Mouse (Mus musculus) layer of hippocampus, postnatal 10 days (tissue): ENCODE results near the gene Mycbpap. TPM values are rescaled to one million over a fixed set of nuclear protein-coding genes. Genes with fewer than 3 reads are reported as not detected.

Experiments
- DNase-seq, 2 experiments: peaks; one replicate each; pipeline ENCODE4 v3.0.0; 2021; ENCODE audit warnings: low spot score in 2 of 2
- total RNA-seq, 2 experiments: library from RNA; stranded (reverse); gene quantifications; 2 replicates each; pipeline ENCODE4 v1.2.3; 2021

Mycbpap gene
- total RNA-seq, 2 experiments from 2014 or later: 1.3 to 2.7 TPM

DNA sequence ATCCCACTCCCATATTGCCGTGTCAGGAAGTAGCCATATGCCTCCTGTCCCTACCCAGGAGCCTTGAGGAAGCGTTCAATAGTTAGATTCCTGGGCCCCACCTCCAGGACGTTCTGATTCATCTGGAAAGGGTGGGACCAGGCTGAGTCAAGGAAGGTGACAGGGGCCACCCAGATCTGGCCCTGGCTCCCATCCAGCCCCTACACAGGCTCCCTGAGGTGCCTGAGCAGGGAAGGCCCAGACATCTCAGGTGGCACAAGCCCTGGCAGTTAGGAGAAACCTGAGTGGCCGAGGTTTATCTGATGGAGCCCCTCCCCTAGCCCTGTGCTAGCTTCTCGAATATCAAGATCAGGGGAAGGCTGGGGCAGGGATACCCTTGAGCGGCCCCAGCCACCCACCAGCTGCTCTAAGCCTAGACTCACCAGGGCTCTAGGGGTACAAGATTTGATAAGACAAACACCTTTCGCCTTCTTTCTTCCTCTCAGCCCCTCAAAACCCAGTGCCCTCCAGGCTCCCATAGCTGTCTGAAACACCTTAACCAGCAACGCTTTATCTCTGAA, 17.3 kb upstream of the Mycbpap start:
- no peak for DNase-seq

DNA sequence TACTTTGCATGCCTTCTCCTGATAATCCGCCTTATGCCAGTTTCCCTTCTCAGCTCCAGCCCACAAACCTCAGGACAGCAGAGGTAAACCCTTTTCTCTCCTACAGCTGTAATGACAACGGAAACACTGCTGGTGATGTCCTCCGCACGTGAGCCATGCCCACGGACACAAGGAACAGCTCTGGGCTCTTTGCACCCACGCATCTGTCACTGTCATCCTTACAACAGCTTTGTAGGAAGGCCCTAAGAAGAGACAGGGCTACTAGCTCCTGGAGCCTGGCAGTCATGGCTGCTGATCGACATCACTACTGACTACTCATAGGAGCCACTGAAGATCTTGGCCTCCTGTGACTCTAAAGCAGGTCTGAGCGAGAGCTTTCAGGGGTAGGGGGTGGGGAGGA, 11.6 kb upstream of the Mycbpap start:
- DNase-seq: no peak

DNA sequence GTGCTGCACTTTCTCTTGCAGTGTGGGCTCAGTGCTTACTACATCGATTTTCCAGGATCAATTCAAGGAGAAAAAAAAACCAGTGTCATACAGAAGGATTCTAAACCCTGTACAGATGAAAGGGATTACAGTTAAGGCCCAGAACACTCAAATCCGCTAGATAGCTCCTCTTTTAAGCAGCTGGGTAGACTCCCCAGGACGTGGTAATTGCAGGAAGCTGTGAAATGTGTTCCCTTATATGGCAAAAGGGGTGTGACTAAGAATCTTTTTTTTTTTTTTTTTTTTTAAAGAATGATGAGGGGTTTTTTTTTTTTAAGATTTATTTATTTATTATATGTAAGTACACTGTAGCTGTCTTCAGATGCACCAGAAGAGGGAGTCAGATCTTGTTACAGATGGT, 7.3 kb upstream of the Mycbpap start:
- DNase-seq: no peak

DNA sequence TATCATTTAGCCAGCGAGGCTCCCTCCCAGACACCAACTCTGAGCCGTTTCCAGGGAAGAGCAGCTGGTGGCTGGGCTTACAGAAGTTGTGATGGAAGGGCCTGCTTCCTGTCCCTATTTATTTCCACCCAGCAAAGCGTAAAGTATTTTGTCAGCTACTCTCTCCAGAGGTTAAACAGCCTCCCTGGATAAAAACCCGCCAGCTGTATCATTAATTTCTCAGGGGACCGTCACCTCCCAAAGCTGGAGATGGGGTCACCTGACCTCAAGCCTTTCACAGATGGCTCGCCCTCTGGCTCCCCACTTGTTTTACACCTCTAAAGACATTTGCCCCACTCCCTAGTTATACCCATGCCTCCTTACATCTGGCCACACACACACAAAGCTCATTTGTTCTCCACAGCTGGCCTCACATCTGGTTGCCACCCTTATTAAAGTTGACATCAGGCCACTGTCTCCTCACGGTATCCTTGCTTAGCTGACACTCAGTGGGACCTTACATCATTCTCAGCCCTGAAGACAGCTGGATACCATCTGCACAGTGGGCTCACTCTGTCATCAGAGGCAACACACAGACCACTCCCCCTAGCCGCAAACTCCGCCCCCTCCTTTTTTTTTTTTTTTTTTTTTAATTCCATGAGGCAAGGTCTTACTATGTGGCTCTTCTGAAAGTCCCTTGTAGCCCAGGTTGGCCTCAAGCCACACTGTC, 4.8 kb upstream of the Mycbpap start:
- DNase-seq: no peak

DNA sequence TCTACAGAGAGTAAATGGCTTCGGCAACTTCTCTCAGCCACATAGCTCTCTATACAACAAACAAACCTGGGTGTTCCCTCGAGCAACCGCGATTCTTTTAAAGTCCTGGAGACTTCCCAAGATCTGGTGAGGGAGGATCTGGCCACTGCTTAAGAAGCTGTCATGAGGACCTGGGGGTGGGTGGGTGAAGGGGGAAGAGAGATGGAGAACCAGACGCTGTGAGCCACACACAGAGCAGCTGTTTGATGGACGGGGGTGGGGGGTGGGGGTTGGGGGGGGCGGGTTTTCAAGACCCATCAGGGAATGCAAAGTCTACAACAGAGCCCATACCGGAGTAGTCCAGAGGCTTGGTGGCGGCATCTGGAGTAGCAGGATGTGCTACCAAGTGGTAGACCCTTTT, 8.1 kb downstream of the Mycbpap start:
- no peak for DNase-seq

DNA sequence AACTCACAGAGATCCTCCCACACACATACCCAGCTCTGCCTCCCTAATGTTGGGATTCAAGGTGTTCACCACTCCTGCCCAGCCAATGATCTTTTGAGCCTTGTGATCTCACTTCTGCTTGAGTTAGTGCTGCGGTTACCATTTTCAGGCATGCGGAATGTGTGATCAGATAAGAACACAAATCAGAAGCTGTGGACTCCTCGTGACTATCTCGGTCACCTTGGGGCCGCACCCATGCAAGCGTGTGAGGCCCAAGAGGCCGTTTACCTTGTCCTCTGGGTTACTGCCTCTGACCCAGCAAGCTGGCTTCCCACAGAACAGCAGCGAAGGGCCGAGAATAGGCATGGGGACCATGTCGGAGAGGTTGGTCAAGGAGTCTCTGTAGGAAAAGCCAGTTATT, 12.6 kb downstream of the Mycbpap start:
- DNase-seq: no peak

DNA sequence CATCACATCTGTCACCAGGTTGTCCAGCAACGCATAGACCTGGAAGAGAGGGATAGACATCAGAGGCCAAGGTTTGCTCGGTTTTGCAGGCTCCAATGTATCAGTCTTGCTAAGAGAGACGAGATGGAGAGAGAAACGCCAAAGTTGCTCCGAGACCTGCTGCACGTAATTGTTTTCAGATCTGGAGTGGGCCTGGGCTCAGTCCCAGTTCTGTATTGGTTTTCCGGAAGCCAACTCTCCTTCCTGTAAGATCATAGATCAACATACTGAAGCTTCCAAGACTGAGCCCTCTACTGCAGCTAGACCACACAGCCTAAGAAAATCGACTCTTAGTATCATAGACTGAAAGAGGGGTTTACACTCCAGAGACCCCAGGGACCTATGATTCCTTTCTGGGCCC, 20.1 kb downstream of the Mycbpap start:
- no peak for DNase-seq

DNA sequence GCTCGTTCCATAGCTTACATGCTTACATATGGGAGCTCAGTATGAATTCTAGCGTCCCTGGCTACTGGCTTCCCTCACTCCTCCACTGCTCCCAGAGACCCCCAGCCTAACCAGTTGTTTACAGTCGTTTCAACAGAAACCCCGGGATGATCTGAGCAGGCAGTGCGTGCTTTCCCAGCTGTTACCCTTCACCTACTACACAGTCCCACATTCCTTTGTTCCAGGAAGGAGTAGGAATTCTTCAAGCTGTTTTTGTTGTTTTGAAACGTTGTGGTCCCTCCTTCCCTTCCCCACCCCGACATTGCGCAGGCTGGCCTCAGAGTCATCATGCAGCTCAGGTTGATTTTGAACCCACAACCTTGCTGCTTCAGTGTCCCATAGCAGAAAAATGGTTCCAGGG, 21.2 kb downstream of the Mycbpap start:
- no peak for DNase-seq

DNA sequence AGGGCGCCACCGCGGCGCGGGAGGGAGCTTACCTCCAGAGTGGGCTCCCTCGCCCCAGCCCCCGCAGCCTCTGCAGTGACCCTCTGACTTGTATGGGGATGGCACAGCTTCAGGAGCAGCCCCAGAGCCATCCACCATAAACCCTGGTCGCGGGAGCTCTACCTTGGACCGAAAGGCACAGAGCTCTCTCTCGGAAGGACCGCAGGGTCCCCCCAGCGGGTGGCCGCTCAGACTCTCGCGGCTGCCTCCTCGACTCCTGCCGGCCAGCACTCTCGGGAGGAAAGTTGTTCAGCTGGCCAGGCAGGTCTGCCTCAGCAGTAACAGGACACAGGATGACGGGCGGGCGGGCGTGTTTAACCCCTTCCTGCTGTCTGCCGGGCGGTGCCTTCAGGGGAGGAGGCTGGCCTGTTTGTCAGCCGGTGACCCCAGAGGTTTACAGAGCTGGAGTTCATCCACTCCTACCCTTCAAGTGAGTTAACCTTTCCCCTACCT, 21.8 kb downstream of the Mycbpap start, which contains the start of gene Epn3:
TSS of gene Epn3 (minus strand) at position 314 of the 492 bp plus-strand sequence.
- DNase-seq: no peak

DNA sequence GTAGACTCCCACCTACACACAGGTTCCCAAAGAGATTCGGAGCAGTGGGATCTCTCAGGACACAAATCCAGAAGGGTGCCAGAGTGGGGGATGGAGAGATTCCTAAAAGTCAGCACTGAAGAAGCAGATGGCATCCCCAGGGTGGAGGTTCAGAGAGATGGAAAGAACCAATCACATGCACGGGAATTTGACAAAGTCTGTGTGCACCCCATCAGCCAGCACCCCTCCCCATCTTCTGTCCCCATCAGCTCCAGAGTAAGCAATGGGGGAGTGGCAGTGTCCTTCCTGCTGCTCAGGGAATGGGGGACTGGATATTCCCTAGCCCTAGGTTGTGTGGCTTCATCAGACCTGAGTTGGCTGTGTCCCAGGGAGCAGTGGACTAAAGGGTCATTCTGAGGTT, 22.5 kb downstream of the Mycbpap start:
- DNase-seq: peak in 1 of 2 experiments; percentile 33

DNA sequence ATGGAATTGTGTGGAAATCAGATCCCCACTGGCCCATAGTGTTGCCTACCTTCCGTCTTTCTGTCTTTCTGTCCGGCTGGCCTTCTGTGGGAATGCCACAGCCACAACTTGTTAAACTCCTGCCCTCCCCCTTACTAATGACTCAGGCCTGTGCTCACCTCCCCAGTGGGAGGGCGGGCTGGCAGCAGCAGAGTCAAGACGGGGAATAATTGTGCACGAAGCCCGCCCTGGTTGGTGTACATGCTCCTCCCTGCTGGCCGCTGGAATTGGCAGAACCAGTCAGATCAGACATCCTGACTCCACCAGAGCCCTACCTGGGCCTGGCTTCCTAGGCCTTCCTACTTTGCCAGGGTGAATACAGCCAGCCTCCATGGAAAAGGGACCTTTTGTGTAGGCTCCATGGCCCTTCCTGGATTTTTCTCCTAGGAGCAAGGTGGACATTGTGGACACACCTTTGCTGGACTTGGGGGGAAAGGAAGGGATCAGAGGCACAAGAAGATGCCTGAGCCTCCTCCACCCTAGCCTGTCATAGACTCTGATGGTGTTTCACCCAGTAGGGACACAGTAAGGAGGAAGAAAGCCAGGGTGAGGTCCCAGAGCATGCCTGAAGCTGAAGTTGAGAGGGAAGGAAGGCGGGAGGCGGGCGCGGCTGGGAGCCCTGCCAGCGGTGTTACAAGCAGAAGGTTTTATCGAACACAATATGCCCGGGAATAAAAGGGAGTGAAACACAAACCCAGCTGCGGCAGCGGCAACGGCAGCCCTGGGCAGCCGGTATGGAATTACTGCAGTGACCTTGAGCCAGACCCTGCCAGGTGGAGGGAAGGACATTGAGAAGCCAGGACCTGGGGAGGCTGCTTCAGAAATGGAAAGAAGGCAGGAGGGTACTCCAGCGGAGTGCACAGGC, 23.2 kb downstream of the Mycbpap start:
- peak; percentile 54 to 63 for DNase-seq

DNA sequence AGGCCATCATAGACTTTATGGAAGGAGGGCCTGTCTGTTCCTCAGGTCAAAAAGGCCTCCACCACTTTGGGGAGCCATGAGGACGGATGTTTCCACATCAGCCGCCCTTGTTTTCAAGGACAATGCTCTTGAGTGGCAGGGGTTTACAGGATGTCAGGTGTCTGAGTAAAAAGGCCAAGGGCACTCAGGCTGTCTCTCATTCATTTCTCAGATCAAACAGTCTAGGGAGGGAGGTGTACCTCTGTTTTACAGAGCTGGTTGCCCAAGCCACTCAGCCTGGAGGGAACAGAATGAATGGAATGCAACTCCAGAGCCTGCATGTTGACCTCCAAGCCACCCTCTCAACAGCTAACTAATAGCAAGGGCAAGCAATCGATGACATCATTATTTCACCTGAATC, 26.1 kb downstream of the Mycbpap start:
- no peak for DNase-seq

DNA sequence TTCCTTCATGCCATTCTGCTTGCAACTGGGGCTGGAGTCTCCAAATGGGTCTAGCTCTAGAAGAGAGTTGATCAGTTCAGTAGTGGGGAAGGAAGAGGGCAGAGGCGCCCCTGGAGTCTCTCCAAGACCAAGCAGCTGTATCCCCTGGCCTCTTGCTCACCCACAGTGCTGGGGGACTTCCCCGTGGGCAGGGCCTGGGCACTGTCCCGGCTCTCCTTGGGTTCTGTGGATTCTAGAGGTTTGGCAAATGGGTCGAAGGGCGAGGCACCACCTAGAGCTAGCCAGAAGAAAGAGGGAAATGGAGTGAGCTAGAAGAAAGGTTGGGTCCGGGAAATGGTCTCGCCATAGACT, 29.8 kb downstream of the Mycbpap start:
- no peak for DNase-seq

DNA sequence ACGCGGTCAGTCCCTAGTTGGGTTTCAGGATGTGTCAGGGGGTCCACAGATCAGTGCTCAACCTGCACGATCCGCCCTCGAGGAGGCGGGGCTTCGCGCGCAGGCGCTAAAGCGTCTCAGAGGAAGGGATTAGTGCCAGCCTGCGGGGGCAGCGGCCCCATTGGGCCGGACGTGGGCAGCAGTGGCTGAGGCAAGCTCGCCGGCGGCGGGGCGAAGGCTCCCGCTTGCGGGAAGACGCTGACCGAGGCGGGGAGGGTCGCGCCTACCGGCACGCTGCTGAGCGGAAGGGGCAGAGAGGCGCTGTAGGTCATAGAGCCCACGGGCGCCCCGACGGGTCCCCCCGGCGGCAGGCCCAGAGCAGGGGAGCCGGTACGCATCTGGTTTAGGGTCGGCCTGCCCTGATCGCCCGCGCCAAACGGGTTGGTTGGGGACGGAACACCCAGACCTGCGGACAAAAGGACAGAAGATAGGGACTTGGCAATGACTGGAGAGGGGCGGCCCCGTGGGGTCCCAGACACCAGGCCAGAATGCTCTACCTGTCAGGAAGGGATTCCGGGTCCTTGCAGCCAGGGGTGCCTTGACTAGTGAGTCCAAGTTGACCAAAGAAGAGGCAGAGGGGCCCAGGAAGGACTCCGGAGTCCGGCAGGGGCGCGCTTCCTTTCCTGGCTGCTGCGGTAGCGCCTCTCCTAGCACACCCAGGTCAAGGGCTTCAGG, 30.4 kb downstream of the Mycbpap start:
- peak; percentile 70 to 76 for DNase-seq

DNA sequence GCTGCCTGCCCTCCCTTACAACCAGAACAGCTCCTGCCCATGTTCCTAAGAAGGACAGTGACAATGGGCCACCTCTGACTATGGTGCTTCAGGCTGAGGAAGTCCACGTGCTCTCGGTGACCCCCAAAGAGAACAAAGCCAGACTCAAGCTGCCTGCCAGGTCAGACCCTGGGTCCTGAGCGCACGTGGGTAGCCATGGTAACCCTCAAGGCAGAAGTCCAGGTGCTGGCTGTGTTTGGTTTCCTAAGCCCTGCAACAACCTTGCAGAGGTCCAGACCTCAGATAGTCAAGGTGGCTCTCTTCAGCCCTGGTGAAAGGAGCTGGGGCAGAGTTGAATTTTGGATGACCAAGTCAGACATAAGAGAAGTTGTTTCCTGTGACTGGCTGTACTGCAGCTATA, 31.8 kb downstream of the Mycbpap start:
- no peak for DNase-seq

DNA sequence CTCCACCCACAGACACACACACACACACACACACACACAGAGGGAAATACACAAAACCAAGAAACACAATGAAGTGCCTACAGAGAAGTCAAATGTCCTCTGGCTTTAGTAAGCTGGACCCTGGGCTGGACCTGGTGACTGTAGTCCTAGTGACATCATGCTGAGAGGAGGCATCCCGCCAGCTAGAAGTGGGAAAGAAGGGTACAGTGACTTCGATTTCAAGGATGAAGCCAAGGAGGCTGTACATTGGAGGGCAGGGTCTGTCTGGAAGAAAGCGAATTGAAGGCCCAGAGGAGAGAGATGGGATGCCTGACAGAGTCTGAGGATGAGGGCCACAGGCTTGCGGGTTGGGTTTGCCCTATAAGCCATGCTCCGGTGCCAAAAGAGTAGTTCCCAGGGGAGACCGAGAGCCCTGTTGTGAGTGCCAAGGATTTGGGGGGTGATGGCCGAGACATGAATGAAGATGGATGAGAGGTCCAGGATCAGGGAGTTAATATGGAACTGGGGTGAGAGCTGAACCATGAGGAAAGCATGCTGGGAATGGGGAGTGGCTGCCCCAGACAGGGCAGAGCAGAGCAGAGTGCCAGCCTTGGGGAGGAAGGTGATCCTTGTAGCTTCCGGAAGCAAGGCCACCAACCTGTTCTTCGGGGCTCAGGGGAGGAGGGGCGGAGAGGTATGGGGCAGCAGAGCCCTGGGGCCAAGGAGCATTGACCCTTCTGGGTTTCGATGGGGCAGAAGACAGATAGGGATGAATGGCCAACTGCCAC, 32.6 kb downstream of the Mycbpap start:
- no peak for DNase-seq

DNA sequence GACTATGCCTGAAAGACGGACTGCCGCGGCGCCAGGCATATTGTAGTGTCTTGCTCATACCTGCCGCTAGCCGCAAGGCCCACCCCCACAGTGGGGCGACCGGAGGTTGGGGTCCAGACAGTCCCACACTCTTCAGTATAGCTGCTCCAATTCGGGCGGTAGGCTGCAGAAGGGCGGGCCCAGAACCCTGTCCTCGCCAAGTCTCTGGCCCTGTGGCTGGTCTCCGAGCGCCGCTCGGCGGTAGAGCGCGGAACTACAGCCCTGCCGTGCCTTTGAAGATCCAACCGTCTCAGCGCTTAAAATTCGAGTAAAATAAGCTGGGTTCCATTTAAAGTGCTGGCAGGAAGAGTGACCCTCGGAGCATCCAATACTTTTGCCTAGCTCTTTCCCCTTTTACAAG, 35.5 kb downstream of the Mycbpap start, which contains the start of gene Spata20:
TSS of gene Spata20 (minus strand) at position 179 of the 400 bp plus-strand sequence.
- peak; percentile 96 for DNase-seq

DNA sequence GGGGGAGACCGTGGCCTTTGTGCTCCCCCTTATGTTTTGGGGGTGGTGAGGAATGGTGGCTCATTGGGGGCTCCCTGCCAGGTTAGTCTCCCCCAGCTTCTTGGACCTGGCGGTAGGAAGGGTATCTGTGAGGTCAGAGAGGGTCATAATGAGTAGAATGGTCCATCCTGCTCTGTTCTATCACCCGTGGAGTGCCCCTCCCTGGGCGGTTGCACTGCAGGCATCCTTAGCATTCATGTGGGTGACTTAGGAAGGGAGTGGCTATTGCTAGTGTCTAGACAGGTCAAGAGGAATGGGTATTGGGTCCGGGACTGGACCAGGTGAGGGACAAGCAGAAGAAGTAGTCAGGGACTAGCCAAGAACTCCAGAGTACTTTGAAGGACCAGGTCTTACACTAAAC, 36.3 kb downstream of the Mycbpap start:
- DNase-seq: no peak

DNA sequence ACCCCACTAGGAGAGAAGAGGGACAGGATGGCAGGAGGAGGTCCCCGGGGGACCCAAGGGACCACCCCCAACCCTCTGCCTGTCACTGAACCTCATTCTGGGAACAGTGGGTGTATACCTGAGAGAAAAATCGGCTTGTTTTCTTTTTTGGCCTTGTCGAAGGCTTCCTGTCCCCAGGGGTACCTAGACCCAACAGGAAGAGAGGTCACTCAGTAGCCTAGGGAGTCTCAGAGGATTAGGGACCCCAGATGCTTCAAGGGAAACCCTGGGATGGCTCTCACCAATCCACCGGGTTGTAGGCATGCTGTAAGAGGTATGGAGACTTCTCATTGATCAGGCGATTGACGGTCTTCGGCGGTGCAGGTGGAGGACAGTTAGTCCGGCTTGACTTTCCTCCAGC, 36.9 kb downstream of the Mycbpap start:
- DNase-seq: no peak

DNA sequence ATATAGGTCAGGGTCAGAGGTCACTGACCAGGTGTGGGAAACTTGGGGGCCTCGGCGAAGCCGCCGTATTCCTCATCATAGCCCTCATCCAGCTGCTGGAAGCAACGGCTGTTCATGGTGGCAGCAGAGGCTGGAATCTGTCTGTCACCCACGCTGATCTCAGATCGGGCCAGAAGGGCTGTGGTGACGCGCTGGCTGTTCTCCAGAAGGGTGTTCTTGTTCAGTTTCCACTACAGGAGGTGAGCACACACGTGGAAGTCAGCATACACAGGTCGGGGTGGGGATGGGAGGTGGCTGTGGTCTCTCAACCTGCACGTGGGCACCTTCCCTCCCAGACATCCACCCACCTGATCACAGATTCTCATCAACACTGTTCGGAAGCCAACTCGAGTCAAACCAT, 37.6 kb downstream of the Mycbpap start:
- no peak for DNase-seq

DNA sequence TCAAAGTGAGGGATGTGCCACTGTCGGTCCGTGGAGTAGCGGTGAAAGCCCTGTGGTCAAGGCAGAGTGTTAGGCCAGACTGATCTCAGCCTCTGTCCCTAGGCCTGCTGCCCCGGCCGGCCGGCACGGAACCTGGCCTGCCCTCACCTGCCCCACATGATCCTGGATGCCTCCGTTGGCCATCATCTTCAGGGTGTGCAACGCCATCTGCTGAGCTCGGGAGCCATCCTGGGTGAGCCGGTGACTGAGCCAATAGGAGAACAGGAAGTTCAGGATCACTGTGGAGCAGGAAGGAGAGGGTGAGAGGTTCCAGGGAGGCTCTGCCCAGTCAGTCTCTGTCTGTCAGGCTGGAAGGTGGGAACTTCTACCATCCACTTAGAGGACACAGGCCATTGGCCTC, 38.1 kb downstream of the Mycbpap start:
- no peak for DNase-seq
